9 mouse cellular contexts compared by ENCODE assay signal in genomic region chr19:4098426-4098825, GRCm38 (mm10). TPM values are rescaled to one million over a fixed set of nuclear protein-coding genes. Genes with fewer than 3 reads are reported as not detected.
DNase-seq lines count a peak whose midpoint lies in the region; ATAC-seq and TF ChIP-seq lines count a peak whose summit lies in the region.
"Had no signal": no experiment of that assay in that cellular context is flagged by ENCODE, and none has a peak within 500 bp of the region (broad histone marks: within the 10 kb centered on the region; RNA-seq: fewer than 3 reads in every experiment).

No protein-coding gene starts in this region.

- peak overlapping the region; percentile 16; the same call in 1 of the 2 replicates for H3K9ac ChIP-seq in embryonic facial prominence, embryonic 13.5 days

- no peak for ATAC-seq in embryonic facial prominence, embryonic 13.5 days (ENCODE audit: insufficient number of reproducible peaks, insufficient read depth, low FRiP score, low TSS enrichment, low read depth)

- peak overlapping the region; percentile 82; the same call in 1 of the 2 replicates for H3K27ac ChIP-seq in layer of hippocampus, adult 2 months
- no peak overlapping the region for H3K27ac ChIP-seq in embryonic facial prominence, embryonic 13.5 days

- WGBS in embryonic facial prominence, embryonic 13.5 days, result 89% methylated on average over 13 of the region's 13 CpGs

- H3K4me2 ChIP-seq in embryonic facial prominence, embryonic 13.5 days, result peak overlapping the region; percentile 81; the same call in 1 of the 2 replicates
- H3K4me2 ChIP-seq in myocyte (ENCODE audit: low read depth), result peak overlapping the region; percentile 98

- peaks cover 50% of the 10 kb centered on the region for H3K4me1 ChIP-seq in embryonic facial prominence, embryonic 13.5 days

- no peaks in the 10 kb centered on the region for H3K36me3 ChIP-seq in embryonic facial prominence, embryonic 13.5 days
- no peaks in the 10 kb centered on the region for H3K36me3 ChIP-seq in myocyte (ENCODE audit: control insufficient read depth, insufficient read depth)

- peaks cover 44% of the 10 kb centered on the region for H3K27me3 ChIP-seq in embryonic facial prominence, embryonic 13.5 days
- no peaks in the 10 kb centered on the region for H3K27me3 ChIP-seq in myocyte (ENCODE audit: control insufficient read depth, insufficient read depth, insufficient read length)

- H3ac ChIP-seq in myocyte (ENCODE audit: control insufficient read depth, insufficient read length), result no peak overlapping the region

- no peak for TF ChIP-seq POLR2A in myocyte (IDR thresholded peaks at IDR 0.05; ENCODE audit: insufficient read length, low read depth)

- H3K4me3 ChIP-seq in layer of hippocampus, adult 2 months, result no peak overlapping the region
- no peak overlapping the region for H3K4me3 ChIP-seq in embryonic facial prominence, embryonic 13.5 days
- H3K4me3 ChIP-seq in myocyte, result peak overlapping the region; percentile 57

- H3K9me3 ChIP-seq in embryonic facial prominence, embryonic 13.5 days, result no peaks in the 10 kb centered on the region

- DNase-seq in cerebellum, adult 11-12 months, result peak; percentile 69
- DNase-seq in cerebellum, postnatal 36 days, result no peak
- DNase-seq in layer of hippocampus, adult 2 months (ENCODE audit: low spot score in 2 of 2), result no peak
- no peak for DNase-seq in layer of hippocampus, adult 8-10 months (ENCODE audit: low spot score in 2 of 2)
- no peak for DNase-seq in frontal cortex, adult 2 months (ENCODE audit: extremely low spot score in 1 of 2, low spot score in 1 of 2)
- DNase-seq in left cerebral cortex, adult 9 months (ENCODE audit: low spot score in 2 of 2), result no peak

- TF ChIP-seq CTCF in layer of hippocampus, adult 2 months (conservative IDR thresholded peaks at IDR 0.05), result no peak

- H3K79me2 ChIP-seq in myocyte (ENCODE audit: control insufficient read depth, insufficient read depth), result peaks cover 15% of the 10 kb centered on the region

TF ChIP-seq in myocyte, 11 proteins besides CTCF, POLR2A, EP300 and RAD21:
- TF ChIP-seq POLR2AphosphoS2 (IDR thresholded peaks at IDR 0.05; ENCODE audit: insufficient read length, low read depth), result no peak

RNA-seq across cellular contexts. Expression of gene Pitpnm1, which starts 1.4 kb away (rescaled TPM):
- total RNA-seq in layer of hippocampus, adult 2 months (2021), result 100 to 1,000 TPM; 173 to 180 TPM
- 100 to 1,000 TPM; 180 to 200 (median 193) TPM for total RNA-seq in layer of hippocampus, adult 8-10 months (2022)
- 6.4 and 8.3 TPM in 2 replicates for polyA plus RNA-seq in embryonic facial prominence, embryonic 13.5 days (2015; fragmentation: Nextera tagmentation; extraction: Ambion mirVana)
- 42.3 TPM for polyA plus RNA-seq in myocyte (2012; fragmentation: generic; extraction: Trizol)
- 290 and 305 TPM in 2 replicates for polyA plus RNA-seq in frontal cortex, adult 2 months (2012; rRNA removed)

RNA-seq across cellular contexts. Expression of gene Cdk2ap2, which starts 1.4 kb away (rescaled TPM):
- total RNA-seq in layer of hippocampus, adult 2 months (2021), result 10 to 100 TPM; 29.5 to 33.9 TPM
- total RNA-seq in layer of hippocampus, adult 8-10 months (2022), result 10 to 100 TPM; 27.6 to 38.9 (median 31.5) TPM
- 55.6 and 62.3 TPM in 2 replicates for polyA plus RNA-seq in embryonic facial prominence, embryonic 13.5 days (2015; fragmentation: Nextera tagmentation; extraction: Ambion mirVana)
- 148 TPM for polyA plus RNA-seq in myocyte (2012; fragmentation: generic; extraction: Trizol)
- polyA plus RNA-seq in frontal cortex, adult 2 months (2012; rRNA removed), result 50.3 and 58.5 TPM in 2 replicates

RNA-seq across cellular contexts. Expression of gene Cabp2, which starts 17.0 kb away (rescaled TPM):
- total RNA-seq in layer of hippocampus, adult 2 months (2021), result not detected
- total RNA-seq in layer of hippocampus, adult 8-10 months (2022), result not detected
- not detected in 2 replicates for polyA plus RNA-seq in embryonic facial prominence, embryonic 13.5 days (2015; fragmentation: Nextera tagmentation; extraction: Ambion mirVana)
- polyA plus RNA-seq in myocyte (2012; fragmentation: generic; extraction: Trizol), result not detected
- not detected in 2 replicates for polyA plus RNA-seq in frontal cortex, adult 2 months (2012; rRNA removed)
- polyA plus RNA-seq: kidney, embryonic 14.5 days had no signal

RNA-seq across cellular contexts. Expression of gene Aip, which starts 27.2 kb away (rescaled TPM):
- total RNA-seq in layer of hippocampus, adult 2 months (2021), result 100 to 1,000 TPM; 111 to 123 TPM
- total RNA-seq in layer of hippocampus, adult 8-10 months (2022), result 100 to 1,000 TPM; 117 to 127 (median 123) TPM
- 97.6 and 107 TPM in 2 replicates for polyA plus RNA-seq in embryonic facial prominence, embryonic 13.5 days (2015; fragmentation: Nextera tagmentation; extraction: Ambion mirVana)
- polyA plus RNA-seq in myocyte (2012; fragmentation: generic; extraction: Trizol), result 250 TPM
- polyA plus RNA-seq in frontal cortex, adult 2 months (2012; rRNA removed), result 162 and 174 TPM in 2 replicates

RNA-seq across cellular contexts. Expression of gene Gstp3, which starts 39.1 kb away (rescaled TPM):
- total RNA-seq in layer of hippocampus, adult 2 months (2021), result not detected
- total RNA-seq in layer of hippocampus, adult 8-10 months (2022), result not detected
- polyA plus RNA-seq in embryonic facial prominence, embryonic 13.5 days (2015; fragmentation: Nextera tagmentation; extraction: Ambion mirVana), result 0.32 and 0.41 TPM in 2 replicates
- polyA plus RNA-seq in myocyte (2012; fragmentation: generic; extraction: Trizol), result 0.25 TPM
- polyA plus RNA-seq in frontal cortex, adult 2 months (2012; rRNA removed), result not detected in 2 replicates
